Mouse (Mus musculus): ENCODE measurements around the gene Raly.

- TF ChIP-seq CTCF (IDR thresholded peaks at IDR 0.05; ENCODE audit: borderline replicate concordance, insufficient read depth, low read depth, low read length) (no peak), POLR2A (IDR thresholded peaks at IDR 0.05; ENCODE audit: borderline replicate concordance, insufficient read depth, low read length) (no peak)
Measured at GRCm38 (mm10) chr2:154803372-154803771, 12.5 kb downstream of the Raly start.
